Mouse (Mus musculus) megakaryocyte progenitor cell, adult 5-6 weeks (primary cell): ENCODE data around the gene Sdc4. TPM values are rescaled to one million over a fixed set of nuclear protein-coding genes. Genes with fewer than 3 reads are reported as not detected.

Source experiments
- ATAC-seq: replicated peaks from 2 replicates; pipeline ENCODE4 v1.8.0; 2016; ENCODE audit warnings: mild to moderate bottlenecking, moderate TSS enrichment, inconsistent platforms; ENCODE audit not compliant: poor library complexity
- total RNA-seq, 2 experiments: library from RNA; stranded (forward) in 1 of 2; stranded (reverse) in 1 of 2; fragments of 157-497, 149-512 nt in 1 of 2; fragments of 200-1000 nt in 1 of 2; gene quantifications; 2 replicates each; pipeline versions ENCODE4 v1.2.3 to v1.2.4; 2015 to 2017

The Sdc4 gene
- total RNA-seq (2015): not detected in 2 replicates
- total RNA-seq (2017): 0.41 TPM in 1 of 2 replicates, not detected in the other

GRCm38 (mm10) chr2:164443460-164444000 lies at the start of gene Sdc4:
Gene Sdc4, minus strand, starts transcription at chr2:164443887.
- no peak for ATAC-seq

- no peak for ATAC-seq
Observed at GRCm38 (mm10) chr2:164487812-164488211, 44.1 kb upstream of the Sdc4 start.

- ATAC-seq: no peak
Observed at GRCm38 (mm10) chr2:164487115-164487527, 43.4 kb upstream of the Sdc4 start.

GRCm38 (mm10) chr2:164486258-164487114 lies 42.8 kb upstream of the Sdc4 start:
- ATAC-seq: 0 out of 2 replicates have a peak, but pooled peaks have one; percentile 26

GRCm38 (mm10) chr2:164485681-164486257 lies 42.1 kb upstream of the Sdc4 start, which contains the start of gene Dbndd2:
Gene Dbndd2, plus strand, starts transcription at chr2:164486106.
- 0 out of 2 replicates have a peak, but pooled peaks have one; percentile 26 for ATAC-seq

GRCm38 (mm10) chr2:164473624-164474023 lies 29.9 kb upstream of the Sdc4 start, which contains the start of gene Trp53tg5:
Gene Trp53tg5, minus strand, starts transcription at chr2:164473724.
- no peak for ATAC-seq

GRCm38 (mm10) chr2:164470254-164470653 lies 26.6 kb upstream of the Sdc4 start:
- ATAC-seq: peak; percentile 80

GRCm38 (mm10) chr2:164466787-164467186 lies 23.1 kb upstream of the Sdc4 start:
- peak; percentile 62 for ATAC-seq

- no peak for ATAC-seq
Observed at GRCm38 (mm10) chr2:164465161-164465560, 21.5 kb upstream of the Sdc4 start.

GRCm38 (mm10) chr2:164460745-164461551 lies 17.3 kb upstream of the Sdc4 start, which contains the start of gene Gm20458:
Gene Gm20458, plus strand, starts transcription at chr2:164460967.
- ATAC-seq: peak; percentile 92

GRCm38 (mm10) chr2:164458535-164458934 lies 14.8 kb upstream of the Sdc4 start:
- no peak for ATAC-seq

- ATAC-seq: no peak
Observed at GRCm38 (mm10) chr2:164457942-164458341, 14.3 kb upstream of the Sdc4 start.

- no peak for ATAC-seq
Observed at GRCm38 (mm10) chr2:164456864-164457300, 13.2 kb upstream of the Sdc4 start, which contains the start of gene Sys1. Gene Sys1, plus strand, starts transcription at chr2:164456964.

GRCm38 (mm10) chr2:164456413-164456812 lies 12.7 kb upstream of the Sdc4 start:
- ATAC-seq: no peak

- ATAC-seq: no peak
Observed at GRCm38 (mm10) chr2:164455421-164456190, 11.9 kb upstream of the Sdc4 start.

GRCm38 (mm10) chr2:164454846-164455245 lies 11.2 kb upstream of the Sdc4 start:
- peak; percentile 78 for ATAC-seq

- ATAC-seq: no peak
Observed at GRCm38 (mm10) chr2:164453887-164454500, 10.3 kb upstream of the Sdc4 start.

GRCm38 (mm10) chr2:164453047-164453757 lies 9.5 kb upstream of the Sdc4 start:
- ATAC-seq: no peak
